Mouse (Mus musculus) embryo, embryonic 9.5 days (tissue): ENCODE measurements at regions not wholly inside any gene's neighbourhood (a gene's known extent, or its start where the extent isn't known, plus 50 kb on each side); places are given as distances from the start of the nearest gene placed in this dataset.

Source experiments
- DNase-seq: peaks from one replicate; pipeline ENCODE4 v3.0.0-alpha.2; 2017; ENCODE audit errors: extremely low spot score

DNA sequence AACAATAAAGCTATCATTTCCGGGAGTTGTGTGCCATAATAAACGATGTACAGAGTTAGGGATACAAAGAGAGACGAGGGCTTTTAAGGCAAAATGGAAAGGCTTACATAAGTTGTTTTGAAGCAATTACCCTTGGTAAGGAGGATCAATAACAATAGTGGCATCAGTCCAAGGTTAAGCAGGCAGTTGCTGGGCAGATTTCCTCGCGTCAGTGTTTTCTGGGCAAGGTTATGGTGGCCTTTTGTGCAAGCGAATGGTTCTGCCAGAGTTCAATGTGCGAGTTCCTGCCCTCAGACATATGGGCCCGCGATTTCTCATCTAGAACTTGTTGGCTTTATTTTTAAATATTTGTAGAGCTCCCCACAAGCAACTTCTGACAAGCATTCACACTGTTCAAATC lies 597.7 kb downstream of the Gm19410 start:
- DNase-seq, result no peak

DNA sequence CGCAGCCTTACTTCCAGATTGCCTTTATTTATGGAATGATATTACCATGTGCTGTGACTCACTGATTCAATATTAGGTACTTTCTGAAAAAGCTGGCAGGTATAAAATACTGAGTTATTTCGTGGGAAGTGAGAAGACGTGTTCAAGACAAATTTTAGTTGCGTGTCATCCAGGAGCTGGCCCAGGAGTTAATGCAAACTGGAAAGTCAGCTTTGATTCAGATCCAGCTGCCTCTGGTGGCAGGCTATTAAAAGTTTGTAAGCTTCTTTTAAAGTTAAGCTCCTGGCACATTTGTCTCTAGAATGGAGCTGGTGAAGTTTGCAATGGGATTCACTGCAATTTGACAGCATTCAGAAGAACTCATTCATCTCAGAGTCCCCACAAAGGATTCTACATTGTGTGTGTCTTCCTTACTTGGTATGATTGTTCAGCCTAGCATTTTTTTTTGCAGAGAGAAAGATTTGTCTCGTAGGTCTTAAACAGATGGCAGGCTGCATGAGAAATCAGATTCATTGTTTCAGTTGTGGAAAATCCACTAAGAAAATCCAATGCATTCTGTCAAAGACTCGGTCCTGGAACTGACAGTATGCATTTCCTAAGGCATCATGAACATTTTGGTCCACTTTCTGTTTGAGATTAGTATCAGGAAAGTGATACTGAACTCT lies 599.1 kb downstream of the Gm19410 start:
- no peak for DNase-seq

DNA sequence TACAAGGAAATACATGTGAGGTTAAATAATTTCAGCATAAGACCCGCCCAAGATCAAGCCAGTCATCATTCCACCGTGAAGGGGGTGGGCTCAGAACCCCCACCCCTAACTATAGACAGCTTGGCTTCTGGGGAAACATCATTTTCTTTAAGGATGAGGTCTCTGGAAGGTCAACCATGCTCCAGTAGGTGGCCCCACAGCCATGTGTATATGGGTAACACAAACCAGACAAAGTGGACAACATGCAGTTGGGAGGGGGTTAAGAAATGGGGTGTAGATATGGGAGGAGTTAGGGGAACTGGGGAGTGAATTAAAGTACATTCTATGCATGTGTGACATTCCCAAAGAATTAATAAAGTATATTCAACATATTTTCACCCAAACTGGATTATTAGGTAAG lies 600.4 kb downstream of the Gm19410 start:
- no peak for DNase-seq

DNA sequence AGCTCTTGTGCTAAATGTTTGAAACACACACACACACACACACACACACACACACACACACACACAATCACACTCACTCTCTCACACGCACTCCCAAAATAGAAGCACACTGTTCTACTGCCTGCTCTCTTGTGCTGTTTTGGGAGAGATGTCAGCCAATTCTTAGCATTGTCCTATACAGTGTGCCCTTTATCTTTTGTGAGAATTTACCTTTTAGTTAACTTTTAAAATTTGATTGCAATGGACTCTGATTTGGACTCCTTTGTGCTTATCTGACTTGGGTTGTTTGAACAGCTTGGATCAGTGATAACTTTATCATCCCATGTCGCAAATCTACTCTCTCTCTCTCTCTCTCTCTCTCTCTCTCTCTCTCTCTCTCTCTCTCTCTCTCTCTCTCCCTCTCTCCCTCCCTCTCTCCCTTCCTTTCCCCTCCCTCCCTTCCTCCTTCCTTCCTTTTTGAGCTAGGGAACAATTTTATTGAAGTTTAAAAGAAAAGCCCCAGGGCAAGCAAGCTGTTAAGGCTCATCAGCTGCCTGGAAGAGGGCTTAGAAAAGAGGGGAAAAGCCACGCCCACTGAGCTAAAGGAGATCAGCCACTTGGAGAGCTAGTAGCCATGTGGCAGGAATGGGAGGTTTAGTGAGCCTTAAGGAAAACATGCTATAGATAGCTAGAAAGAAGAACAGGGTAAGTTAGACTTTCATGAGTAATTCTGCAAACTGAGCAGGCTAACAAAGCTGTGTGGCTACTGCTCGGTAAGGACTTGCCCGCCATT lies 611.2 kb downstream of the Gm19410 start:
- DNase-seq, result no peak

DNA sequence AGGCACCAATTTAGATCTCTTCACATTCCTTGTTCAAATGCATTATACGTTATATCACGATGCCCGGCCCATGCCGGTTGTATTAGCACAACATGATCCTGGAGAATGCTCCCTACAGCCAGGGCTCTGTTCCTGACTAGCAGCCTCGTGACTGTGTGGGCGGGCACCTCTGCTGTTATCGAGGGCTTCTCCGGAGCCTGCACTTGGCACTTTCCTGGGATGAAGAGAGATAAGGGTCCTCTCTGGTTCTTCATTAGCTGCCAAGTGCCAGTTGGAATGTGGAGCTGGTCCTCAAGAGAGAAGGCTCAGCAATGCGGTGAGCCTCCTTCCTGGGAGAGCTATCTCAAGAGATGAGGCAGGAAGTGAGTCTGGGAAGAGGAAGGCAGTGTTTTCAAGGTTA lies 598.9 kb upstream of the AI429214 start:
- DNase-seq, result no peak

DNA sequence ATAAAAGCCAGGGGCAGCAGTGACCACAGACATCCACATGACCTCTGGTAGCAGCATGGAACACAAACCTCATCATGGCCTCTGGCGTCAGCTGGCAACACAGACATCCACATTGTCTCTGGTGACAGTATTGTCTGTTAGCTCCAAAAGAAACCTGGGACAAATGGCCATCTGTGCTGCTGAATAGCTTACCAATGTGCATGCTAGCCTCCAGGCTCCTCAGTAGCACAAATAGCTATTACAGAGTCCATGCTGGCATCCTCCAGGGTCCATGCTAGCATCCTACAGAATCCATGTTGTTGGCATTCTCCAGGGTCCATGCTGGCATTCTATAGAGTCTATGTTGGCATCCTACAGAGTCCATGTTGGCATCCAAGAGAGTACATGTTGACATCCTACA lies 596.9 kb upstream of the AI429214 start:
- DNase-seq, result no peak

DNA sequence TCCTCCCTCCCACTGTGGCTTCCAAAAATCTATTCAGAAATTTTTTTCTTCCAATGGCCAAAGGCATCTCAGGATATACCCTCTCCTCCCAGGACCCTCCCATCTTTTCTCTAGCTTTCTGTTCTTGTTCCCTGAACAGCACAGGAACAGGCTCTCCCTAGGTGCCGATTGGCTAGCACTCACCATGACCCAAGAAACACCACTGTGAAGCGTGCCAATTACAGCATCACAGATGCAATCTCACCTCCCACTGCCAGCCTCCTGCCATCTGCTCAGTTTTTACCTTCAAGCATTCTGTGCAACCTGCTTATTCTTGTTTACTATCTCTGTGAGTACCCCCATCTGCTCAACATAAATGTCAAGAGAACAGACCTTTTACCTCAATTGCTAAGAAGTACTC lies 586.7 kb upstream of the AI429214 start:
- no peak for DNase-seq
